Mouse (Mus musculus): Measurements from ENCODE around the gene Mmp2.

GRCm38 (mm10) chr8:92893870-92894269 is 66.8 kb downstream of the Mmp2 start:
- no peak for TF ChIP-seq POLR2A (IDR thresholded peaks at IDR 0.05; ENCODE audit: insufficient read depth, low read depth, low read length)
- TF ChIP-seq CTCF (IDR thresholded peaks at IDR 0.05) = no peak
- no peak for TF ChIP-seq EP300 (IDR thresholded peaks at IDR 0.05; ENCODE audit: insufficient read depth, low read depth, low read length)

Data from heart, adult 2 months (tissue).